Mouse (Mus musculus) liver, embryonic 13.5 days (tissue): ENCODE results near the gene Gm8773. TPM values are rescaled to one million over a fixed set of nuclear protein-coding genes. Genes with fewer than 3 reads are reported as not detected.

Source experiments
- ATAC-seq: fragments of 200-750 bp; cut with Nextera tagmentation; 2 replicates; pipeline ENCODE4 v1.8.0; 2017; ENCODE audit warnings: low read depth, mild to moderate bottlenecking, moderate number of reproducible peaks, moderate library complexity
- DNase-seq: peaks from one replicate; pipeline ENCODE4 v3.0.0; 2022
- H3K27ac ChIP-seq: fragments of 300-500 bp; sonication (generic); 2 replicates; pipeline ENCODE4 v1.5.1; 2015; ENCODE audit warnings: moderate library complexity, mild to moderate bottlenecking, inconsistent platforms
- H3K27me3 ChIP-seq: fragments of 300-500 bp; sonication (generic); 2 replicates; pipeline ENCODE4 v1.6.1; 2015; ENCODE audit warnings: mild to moderate bottlenecking, inconsistent platforms
- H3K36me3 ChIP-seq: fragments of 300-500 bp; sonication (generic); 2 replicates; pipeline ENCODE4 v1.6.1; 2015; ENCODE audit warnings: mild to moderate bottlenecking, inconsistent platforms
- H3K4me1 ChIP-seq: fragments of 300-500 bp; sonication (generic); replicated peaks from 2 replicates; pipeline ENCODE4 v1.6.1; 2015; ENCODE audit warnings: inconsistent platforms
- H3K4me2 ChIP-seq: fragments of 300-500 bp; sonication (generic); 2 replicates; pipeline ENCODE4 v1.6.1; 2015; ENCODE audit warnings: inconsistent platforms, mild to moderate bottlenecking, moderate library complexity
- H3K4me3 ChIP-seq: fragments of 300-500 bp; sonication (generic); replicated peaks from 2 replicates; pipeline ENCODE4 v1.5.1; 2015; ENCODE audit warnings: mild to moderate bottlenecking, inconsistent platforms
- H3K9ac ChIP-seq: fragments of 300-500 bp; sonication (generic); 2 replicates; pipeline ENCODE4 v1.6.1; 2015; ENCODE audit warnings: mild to moderate bottlenecking, inconsistent platforms
- H3K9me3 ChIP-seq: fragments of 300-500 bp; sonication (generic); replicated peaks from 2 replicates; pipeline ENCODE4 v1.6.1; 2016; ENCODE audit warnings: inconsistent platforms
- WGBS: fragments of 180-500 bp; shearing (Covaris S2); methylation state at CpG from one replicate; pipeline ENCODE4 v1.1.7; 2015; ENCODE audit not compliant: insufficient replicate concordance; 5-methylcytosine and 5-hydroxymethylcytosine counted together
- polyA plus RNA-seq: library from polyadenylated mRNA; unstranded; fragments of >200 nt; fragmentation: Nextera tagmentation; extraction: Ambion mirVana; gene quantifications from 2 replicates; pipeline ENCODE4 v1.2.1, GENCODE M21; 2015

Gene Gm8773
- 0.28 and 0.79 TPM in 2 replicates for polyA plus RNA-seq

- Histone ChIP-seq H3K9ac (peak within 1 kb of the TSS; percentile 13; the same call in 1 of the 2 replicates), H3K27ac (no peak within 1 kb of the TSS), H3K27me3 (peaks cover 4% of the 10 kb centered on the region; the same call in 1 of the 2 replicates), H3K9me3 (no peaks in the 10 kb centered on the region), H3K4me1 (peaks cover 7% of the 10 kb centered on the region), H3K4me2 (peak within 1 kb of the TSS; percentile 74), H3K36me3 (no peaks in the 10 kb centered on the region), H3K4me3 (peak within 1 kb of the TSS; percentile 55)
- 3% methylated on average over 24 of the region's 24 CpGs for WGBS
- ATAC-seq, result peak; percentile 84
- DNase-seq, result peak; percentile 14
Observed at GRCm38 (mm10) chr5:5573749-5574317, at the start of gene Gm8773. Gm8773 (plus strand) TSS chr5:5573799.

GRCm38 (mm10) chr5:5533656-5534420, 39.8 kb upstream of the Gm8773 start:
- no peak overlapping the region for H3K4me3 ChIP-seq
- H3K27me3 ChIP-seq, result no peaks in the 10 kb centered on the region
- WGBS, result 70% methylated on average over 3 of the region's 3 CpGs
- ATAC-seq, result peak; percentile 71
- H3K9me3 ChIP-seq, result no peaks in the 10 kb centered on the region
- no peak overlapping the region for H3K9ac ChIP-seq
- H3K4me1 ChIP-seq, result no peaks in the 10 kb centered on the region
- H3K36me3 ChIP-seq, result peaks cover 8% of the 10 kb centered on the region
- DNase-seq, result no peak
- no peak overlapping the region for H3K4me2 ChIP-seq
- H3K27ac ChIP-seq, result peak overlapping the region; percentile 20; the same call in 1 of the 2 replicates

- H3K27me3 ChIP-seq, result no peaks in the 10 kb centered on the region
- 69% methylated on average over 1 of the region's 1 CpGs for WGBS
Observed at GRCm38 (mm10) chr5:5536131-5536530, 37.5 kb upstream of the Gm8773 start.

GRCm38 (mm10) chr5:5539771-5540170, 33.8 kb upstream of the Gm8773 start:
- ATAC-seq, result peak; percentile 69
- H3K4me2 ChIP-seq, result no peak overlapping the region
- no peaks in the 10 kb centered on the region for H3K9me3 ChIP-seq
- no peaks in the 10 kb centered on the region for H3K4me1 ChIP-seq
- no peak overlapping the region for H3K4me3 ChIP-seq
- DNase-seq, result no peak
- 52% methylated on average over 3 of the region's 3 CpGs for WGBS
- no peak overlapping the region for H3K27ac ChIP-seq
- H3K9ac ChIP-seq, result no peak overlapping the region
- no peaks in the 10 kb centered on the region for H3K27me3 ChIP-seq
- peaks cover 36% of the 10 kb centered on the region for H3K36me3 ChIP-seq

More at GRCm38 (mm10) chr5:5536131-5536530, 37.5 kb upstream of the Gm8773 start:
- ATAC-seq, result no peak
- peaks cover 15% of the 10 kb centered on the region for H3K36me3 ChIP-seq
- no peak overlapping the region for H3K4me3 ChIP-seq
- H3K27ac ChIP-seq, result no peak overlapping the region
- no peak overlapping the region for H3K4me2 ChIP-seq
- H3K4me1 ChIP-seq, result no peaks in the 10 kb centered on the region
- H3K9ac ChIP-seq, result no peak overlapping the region
- DNase-seq, result no peak
- H3K9me3 ChIP-seq, result no peaks in the 10 kb centered on the region

- Histone ChIP-seq H3K9me3 (no peaks in the 10 kb centered on the region), H3K9ac (no peak overlapping the region), H3K36me3 (peaks cover 36% of the 10 kb centered on the region), H3K27ac (no peak overlapping the region), H3K4me1 (no peaks in the 10 kb centered on the region), H3K27me3 (no peaks in the 10 kb centered on the region), H3K4me3 (no peak overlapping the region), H3K4me2 (no peak overlapping the region)
- 70% methylated on average over 3 of the region's 3 CpGs for WGBS
- no peak for ATAC-seq
- no peak for DNase-seq
Observed at GRCm38 (mm10) chr5:5540385-5540784, 33.2 kb upstream of the Gm8773 start.

GRCm38 (mm10) chr5:5551110-5551509, 22.5 kb upstream of the Gm8773 start:
- 48% methylated on average over 1 of the region's 1 CpGs for WGBS
- Histone ChIP-seq H3K9me3 (no peaks in the 10 kb centered on the region), H3K4me1 (no peaks in the 10 kb centered on the region), H3K4me3 (no peak overlapping the region), H3K27ac (no peak overlapping the region), H3K9ac (no peak overlapping the region), H3K4me2 (no peak overlapping the region), H3K27me3 (no peaks in the 10 kb centered on the region), H3K36me3 (peaks cover 48% of the 10 kb centered on the region)
- ATAC-seq (no peak), DNase-seq (no peak)

- Histone ChIP-seq H3K9ac (peak within 1 kb of the TSS; percentile 80), H3K27ac (peak within 1 kb of the TSS; percentile 59), H3K4me2 (peak within 1 kb of the TSS; percentile 70), H3K9me3 (no peaks in the 10 kb centered on the region), H3K4me3 (peak within 1 kb of the TSS; percentile 78), H3K27me3 (no peaks in the 10 kb centered on the region), H3K36me3 (peaks cover 11% of the 10 kb centered on the region), H3K4me1 (peaks cover 19% of the 10 kb centered on the region)
- ATAC-seq (peak; percentile 94), DNase-seq (peak; percentile 80)
- under 1% methylated on average over 43 of the region's 43 CpGs for WGBS
Observed at GRCm38 (mm10) chr5:5559079-5559740, 14.4 kb upstream of the Gm8773 start, which contains the start of gene Gtpbp10. Gtpbp10 (minus strand) TSS chr5:5559538.

GRCm38 (mm10) chr5:5559798-5560197, 13.8 kb upstream of the Gm8773 start:
- H3K4me3 ChIP-seq, result peak overlapping the region; percentile 78
- ATAC-seq (no peak), DNase-seq (no peak)
- H3K4me1 ChIP-seq, result peaks cover 19% of the 10 kb centered on the region
- peaks cover 5% of the 10 kb centered on the region for H3K36me3 ChIP-seq
- no peaks in the 10 kb centered on the region for H3K27me3 ChIP-seq
- no peaks in the 10 kb centered on the region for H3K9me3 ChIP-seq
- no peak overlapping the region for H3K27ac ChIP-seq
- H3K9ac ChIP-seq, result peak overlapping the region; percentile 80
- peak overlapping the region; percentile 70 for H3K4me2 ChIP-seq
- WGBS, result 42% methylated on average over 8 of the region's 8 CpGs

GRCm38 (mm10) chr5:5561041-5561706, 12.4 kb upstream of the Gm8773 start:
- no peak overlapping the region for H3K27ac ChIP-seq
- peaks cover 19% of the 10 kb centered on the region for H3K4me1 ChIP-seq
- ATAC-seq, result no peak
- 57% methylated on average over 4 of the region's 4 CpGs for WGBS
- H3K9me3 ChIP-seq, result no peaks in the 10 kb centered on the region
- no peak overlapping the region for H3K4me3 ChIP-seq
- DNase-seq, result no peak
- H3K9ac ChIP-seq, result no peak overlapping the region
- H3K4me2 ChIP-seq, result no peak overlapping the region
- no peaks in the 10 kb centered on the region for H3K36me3 ChIP-seq
- no peaks in the 10 kb centered on the region for H3K27me3 ChIP-seq

- DNase-seq (no peak), ATAC-seq (no peak)
- no peak overlapping the region for H3K4me3 ChIP-seq
- no peaks in the 10 kb centered on the region for H3K9me3 ChIP-seq
- no peak overlapping the region for H3K27ac ChIP-seq
- H3K4me2 ChIP-seq, result no peak overlapping the region
- no peak overlapping the region for H3K9ac ChIP-seq
- H3K36me3 ChIP-seq, result no peaks in the 10 kb centered on the region
- H3K4me1 ChIP-seq, result peaks cover 18% of the 10 kb centered on the region
- H3K27me3 ChIP-seq, result no peaks in the 10 kb centered on the region
- WGBS, result 48% methylated on average over 3 of the region's 3 CpGs
Observed at GRCm38 (mm10) chr5:5562435-5562834, 11.2 kb upstream of the Gm8773 start.

GRCm38 (mm10) chr5:5587686-5588085, 14.1 kb downstream of the Gm8773 start:
- no peak for DNase-seq
- no peaks in the 10 kb centered on the region for H3K36me3 ChIP-seq
- H3K9me3 ChIP-seq, result no peaks in the 10 kb centered on the region
- 63% methylated on average over 3 of the region's 3 CpGs for WGBS
- H3K27ac ChIP-seq, result no peak overlapping the region
- no peak for ATAC-seq
- H3K4me2 ChIP-seq, result no peak overlapping the region
- no peak overlapping the region for H3K9ac ChIP-seq
- no peak overlapping the region for H3K4me3 ChIP-seq
- H3K27me3 ChIP-seq, result no peaks in the 10 kb centered on the region
- no peaks in the 10 kb centered on the region for H3K4me1 ChIP-seq
